Mouse (Mus musculus): ENCODE results near the gene Tmem219.

DNA sequence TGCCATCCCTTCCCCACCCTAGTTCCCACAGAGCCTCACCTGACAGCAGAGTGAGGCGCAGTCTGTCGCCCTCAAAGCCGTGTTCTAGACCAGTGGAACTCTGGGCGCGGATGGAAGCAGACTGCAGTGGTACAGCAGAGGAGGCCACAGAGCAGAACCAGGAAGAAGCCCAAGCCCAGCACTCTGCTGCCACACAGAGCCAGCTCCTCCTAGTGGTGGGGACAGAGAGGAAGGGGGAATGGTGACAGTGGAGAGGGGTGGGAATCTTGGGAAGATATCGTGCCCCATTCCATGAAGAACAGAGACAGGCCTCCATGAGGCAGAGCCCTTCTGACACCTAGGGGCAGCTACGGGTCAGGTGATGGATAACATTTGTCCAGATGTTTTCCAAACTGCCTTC lies 33.9 kb downstream of the Tmem219 start:
- TF ChIP-seq POU5F1 (IDR thresholded peaks at IDR 0.05; ENCODE audit: borderline replicate concordance, low read length), result no peak
- TF ChIP-seq CTCF (conservative IDR thresholded peaks at IDR 0.05; ENCODE audit: low read length), result peak; percentile 54

All from E14TG2a.4 (cell line).